Mouse (Mus musculus) kidney, adult 8-10 months (tissue): ENCODE results near the gene Blnk.

ENCODE experiments used
- DNase-seq, 2 experiments: peaks; one replicate each; pipeline ENCODE4 v3.0.0; 2022

The Blnk gene

DNA sequence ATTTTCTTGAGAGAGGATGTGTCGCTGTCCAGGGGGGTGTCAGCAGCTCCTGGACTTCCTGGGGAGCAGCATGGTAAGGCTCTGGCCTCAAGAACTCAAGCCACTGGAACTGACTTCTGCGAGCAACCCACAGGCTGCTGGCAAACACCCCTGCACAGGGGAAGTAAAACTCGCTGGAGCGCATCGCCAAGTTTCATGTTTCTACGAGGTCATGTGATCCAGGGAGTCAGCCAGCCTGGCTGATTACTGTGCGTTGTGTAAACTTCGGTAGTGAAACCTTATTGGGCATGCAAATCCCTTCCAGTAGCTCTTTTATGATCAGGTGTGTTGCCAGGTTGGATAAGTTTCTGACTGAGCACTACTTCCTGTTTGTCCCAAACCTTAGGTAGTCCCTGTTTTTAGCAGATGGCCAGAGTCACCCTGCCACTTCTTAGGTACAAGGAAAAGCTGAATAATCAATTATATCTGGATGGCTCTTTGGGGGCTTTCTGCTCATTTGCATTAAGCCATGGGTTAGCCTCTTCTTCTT is at the start of gene Blnk:
Gene Blnk, minus strand, starts transcription at position 479 of the 529 bp plus-strand sequence.
- DNase-seq, result peak; percentile 88 to 92

DNA sequence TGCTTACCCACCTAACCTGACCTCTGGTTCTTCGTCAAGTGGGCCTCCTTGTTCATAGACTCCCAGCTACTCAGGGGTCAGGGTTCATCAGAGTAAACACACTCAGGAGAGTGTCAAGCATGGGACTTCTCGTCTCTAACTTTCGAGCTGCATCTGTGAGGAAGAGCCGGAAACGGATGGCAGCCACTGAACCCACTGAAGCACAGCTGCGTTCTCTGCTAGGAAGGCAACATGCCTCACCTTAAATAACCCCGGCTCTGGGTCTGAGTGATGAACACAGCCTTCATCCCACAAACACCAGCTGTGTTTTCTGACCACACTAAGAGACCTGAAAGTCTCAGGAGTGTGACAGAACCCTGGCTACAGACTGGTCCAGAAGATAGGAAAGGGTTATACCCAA is 44.8 kb upstream of the Blnk start:
- no peak for DNase-seq

DNA sequence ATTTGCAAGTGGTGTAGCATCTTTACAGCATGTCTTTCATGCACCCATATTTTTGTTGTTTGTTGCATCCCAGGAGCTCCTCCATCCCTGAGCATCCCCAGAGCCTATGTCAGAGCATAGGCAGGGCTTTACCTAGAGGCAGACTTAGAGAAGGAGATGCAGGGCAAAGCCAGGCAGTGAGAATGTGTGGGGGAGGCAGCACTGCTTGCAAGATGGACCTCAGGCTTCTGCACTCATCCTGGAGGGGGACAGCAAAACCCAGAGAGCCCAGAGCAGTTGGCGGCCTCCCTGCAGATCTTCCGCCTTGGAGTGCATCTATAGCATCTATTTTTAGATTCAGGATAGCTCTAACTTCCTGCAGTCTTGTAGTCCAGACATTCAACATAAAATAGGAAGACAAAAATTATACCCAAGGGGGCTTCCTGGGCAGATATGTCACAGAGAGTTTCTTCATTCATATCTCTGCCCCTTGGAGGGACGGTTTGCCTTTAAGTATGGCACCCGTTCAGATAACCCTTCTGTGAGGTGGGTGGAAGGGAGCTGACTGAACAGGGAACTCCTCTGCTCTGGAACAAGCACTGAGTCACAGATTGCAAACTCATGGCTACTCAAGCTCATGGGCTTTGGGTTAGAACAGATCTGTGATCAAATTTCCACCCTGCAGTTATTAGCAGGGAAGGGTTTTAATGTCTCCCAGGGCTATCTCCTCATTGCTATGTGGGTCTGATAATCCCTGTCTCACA is 41.6 kb upstream of the Blnk start:
- no peak for DNase-seq

DNA sequence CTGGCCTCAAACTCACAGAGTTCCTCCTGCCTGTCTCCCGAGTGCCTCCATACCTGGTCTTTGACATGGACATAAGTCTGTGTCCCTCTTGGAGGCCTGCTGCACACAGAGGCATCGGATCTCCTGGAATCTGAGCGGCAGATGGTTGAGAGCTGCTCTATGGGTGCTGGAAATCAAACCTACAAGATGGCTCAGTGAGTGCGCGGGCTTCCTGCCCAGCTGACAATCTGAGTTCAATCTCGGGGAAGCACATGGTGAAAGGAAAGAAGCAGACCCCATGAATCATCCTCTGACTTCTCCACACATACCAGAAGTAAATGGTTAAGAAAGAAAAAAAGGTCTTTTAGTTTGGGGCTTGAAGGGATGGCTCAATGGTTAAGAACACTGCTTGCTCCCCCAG is 37.5 kb upstream of the Blnk start:
- DNase-seq, result no peak

DNA sequence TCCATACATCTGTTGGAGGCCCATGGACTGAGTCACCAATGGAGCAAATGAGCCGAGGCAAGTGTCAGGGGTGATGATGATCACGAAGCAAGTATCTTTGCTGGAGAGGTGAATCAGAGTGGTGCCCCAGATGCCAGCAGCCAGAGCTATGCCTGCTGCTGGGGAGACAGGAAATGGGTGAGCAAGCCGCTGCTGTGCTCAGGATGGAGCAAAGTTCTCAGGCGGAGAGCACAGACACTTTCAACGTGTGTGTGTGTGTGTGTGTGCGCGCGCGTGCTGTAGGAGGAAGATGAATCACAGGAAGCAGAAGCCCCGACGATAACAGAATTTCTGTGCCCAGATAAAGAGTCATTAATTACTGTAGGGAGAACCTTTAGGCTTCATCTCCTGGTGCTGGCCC is 36.7 kb upstream of the Blnk start:
- DNase-seq, result no peak

DNA sequence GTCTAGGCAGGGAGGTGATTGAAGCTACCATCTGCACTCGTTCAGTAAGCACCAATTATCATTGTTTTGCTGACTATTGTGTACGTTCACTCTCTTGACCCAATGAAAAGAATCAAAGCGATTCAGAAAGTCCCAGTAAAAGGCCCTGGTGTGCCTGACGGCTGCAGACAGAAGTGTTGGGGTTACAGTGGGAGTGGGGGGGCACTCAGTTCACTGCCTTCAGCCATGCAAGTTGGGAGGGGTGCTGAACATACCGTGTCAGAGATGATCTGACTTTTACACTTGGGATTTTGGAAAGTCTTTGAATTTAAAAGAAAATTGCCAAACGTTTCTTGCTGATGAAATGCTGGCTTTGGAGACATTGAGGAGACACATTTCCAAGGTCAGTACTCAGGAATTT is 35.8 kb upstream of the Blnk start:
- no peak for DNase-seq

DNA sequence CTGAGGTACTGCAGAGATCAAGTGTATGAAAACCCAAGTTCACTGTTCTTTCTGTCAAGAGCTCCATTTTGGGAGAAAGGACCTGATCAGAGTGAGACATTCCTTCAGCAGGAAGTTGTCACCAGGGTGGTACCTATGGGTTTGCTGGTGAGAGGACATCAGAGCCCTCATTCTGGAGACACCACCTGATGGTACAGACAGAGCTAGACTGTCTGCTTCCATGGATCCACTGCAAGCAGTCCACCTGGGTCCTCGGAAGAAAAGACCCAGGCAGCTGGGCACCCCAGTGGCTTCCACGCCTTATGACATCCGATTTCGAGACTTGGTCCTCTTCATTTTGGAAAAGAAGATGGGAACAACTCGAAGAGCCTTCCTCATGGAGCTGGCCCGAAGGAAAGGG is 34.9 kb upstream of the Blnk start, which contains the start of gene Dntt:
Gene Dntt, plus strand, starts transcription at position 57 of the 400 bp plus-strand sequence.
- DNase-seq, result no peak

DNA sequence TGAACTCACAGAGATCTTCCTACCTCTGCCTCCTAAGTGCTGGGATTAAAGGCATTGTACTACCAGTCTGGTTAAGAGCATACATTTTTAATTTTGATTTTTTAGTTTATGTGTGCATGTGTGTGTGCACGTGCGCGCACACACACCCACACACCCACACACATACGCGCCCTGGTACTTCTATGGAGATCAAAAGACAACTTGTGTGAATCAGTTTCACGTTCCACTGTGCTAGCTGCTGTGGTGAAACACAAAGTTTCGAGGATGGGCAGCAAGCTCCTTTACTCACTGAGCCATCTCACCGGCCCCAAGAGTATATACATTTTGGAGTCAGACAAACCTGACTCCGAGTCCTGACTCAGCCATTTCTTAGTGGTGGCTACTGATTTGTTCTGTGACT is 33.3 kb upstream of the Blnk start:
- DNase-seq, result no peak

DNA sequence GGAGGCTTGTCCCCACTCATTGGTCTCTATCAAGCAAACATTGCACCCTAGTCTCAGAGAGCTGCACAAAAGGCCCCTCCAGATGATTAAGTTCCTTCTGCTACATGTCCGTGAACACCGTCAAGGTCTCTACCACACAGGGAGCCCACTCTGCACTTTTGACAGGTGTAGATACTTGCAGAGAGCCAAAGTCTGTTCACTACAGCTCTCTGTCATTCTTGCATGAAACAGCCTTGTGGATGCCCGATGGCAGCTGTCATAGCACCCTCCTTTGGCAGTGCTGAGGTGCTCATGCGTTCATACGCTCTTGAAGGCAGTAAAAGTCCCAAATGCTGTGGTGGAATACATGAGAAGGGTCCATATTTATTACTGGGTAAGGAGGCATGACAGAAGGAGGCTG is 32.7 kb upstream of the Blnk start:
- no peak for DNase-seq

DNA sequence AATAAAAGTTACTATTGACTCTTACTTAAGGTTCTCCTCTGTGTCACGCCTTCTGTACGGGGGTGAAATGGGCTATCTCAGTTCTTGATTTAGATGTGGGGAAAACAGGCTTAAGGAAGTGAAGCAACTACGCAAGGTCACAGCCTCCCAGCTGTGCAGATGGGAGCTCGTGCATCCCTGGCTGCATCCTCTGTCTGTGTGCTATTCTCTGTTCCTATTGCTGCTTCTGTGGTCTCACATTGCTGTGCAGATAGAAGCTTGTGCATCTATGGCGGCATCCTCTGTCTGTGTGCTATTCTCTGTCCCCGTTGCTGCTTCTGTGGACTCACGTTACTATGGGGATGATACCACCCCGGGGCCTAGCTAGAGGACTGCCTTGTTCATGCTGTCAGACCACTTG is 32.2 kb upstream of the Blnk start:
- DNase-seq, result no peak

DNA sequence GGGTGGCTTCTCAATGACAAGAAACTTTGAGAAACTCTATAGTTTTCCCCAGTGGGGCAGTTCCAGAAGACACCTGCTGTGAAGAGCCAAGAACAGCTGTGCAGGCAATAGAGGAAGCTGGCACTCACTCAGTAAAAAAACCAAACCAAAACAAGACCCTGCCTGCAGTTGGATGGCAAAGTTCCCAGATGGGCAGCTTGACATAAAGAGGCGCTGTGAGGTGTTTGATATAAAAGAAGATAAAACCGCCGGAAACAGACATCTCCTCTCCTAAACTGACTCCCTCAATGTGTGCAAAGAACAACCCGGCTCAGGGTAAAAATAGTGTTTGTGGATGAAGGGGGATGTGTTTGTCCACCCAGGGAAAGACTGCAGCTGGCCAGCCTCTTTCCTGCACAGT is 27.9 kb upstream of the Blnk start:
- no peak for DNase-seq

DNA sequence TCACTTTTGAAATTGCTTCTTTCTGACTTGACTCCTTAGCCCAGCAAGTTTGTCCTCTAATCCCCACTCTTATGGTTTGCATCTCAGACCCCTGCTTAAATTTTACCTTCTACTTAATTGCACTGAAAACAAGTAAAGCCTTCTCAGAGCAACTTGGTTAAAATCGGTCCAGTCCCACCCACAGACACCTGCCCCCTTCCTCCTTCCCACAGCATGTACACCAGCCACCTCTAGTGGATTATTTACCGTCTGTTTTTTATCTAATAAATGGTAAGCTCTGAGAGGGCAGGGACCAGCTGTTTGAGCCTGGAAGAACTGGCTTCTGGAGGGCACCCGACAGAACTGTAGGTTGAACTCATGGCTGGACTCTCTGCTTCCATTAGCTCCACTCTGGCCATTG is 26.2 kb upstream of the Blnk start:
- DNase-seq, result no peak

DNA sequence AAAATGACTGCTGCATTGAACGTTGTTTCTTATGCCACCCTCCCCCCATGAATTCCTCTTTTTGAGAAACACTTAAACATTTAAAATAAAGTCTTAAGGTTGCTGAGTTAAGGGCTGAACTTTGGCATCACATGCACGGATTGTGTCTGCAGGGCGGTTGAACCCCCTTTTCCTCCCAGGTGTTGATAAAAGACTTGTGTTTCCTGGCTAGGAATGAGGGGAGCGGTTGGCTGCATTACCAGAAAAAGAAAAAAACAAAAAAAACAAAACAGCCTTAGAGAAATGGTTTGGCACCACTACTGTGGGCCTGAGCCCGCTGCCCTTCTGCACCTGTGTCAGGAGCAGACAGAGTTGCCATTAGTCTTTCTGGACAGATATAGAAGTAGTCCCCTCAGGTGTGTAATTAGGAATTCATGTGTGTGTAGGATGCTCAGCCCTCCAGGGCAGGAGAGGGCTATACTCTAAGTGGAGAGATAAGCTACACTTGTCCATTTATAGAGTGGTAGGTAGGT is 24.9 kb upstream of the Blnk start:
- no peak for DNase-seq

DNA sequence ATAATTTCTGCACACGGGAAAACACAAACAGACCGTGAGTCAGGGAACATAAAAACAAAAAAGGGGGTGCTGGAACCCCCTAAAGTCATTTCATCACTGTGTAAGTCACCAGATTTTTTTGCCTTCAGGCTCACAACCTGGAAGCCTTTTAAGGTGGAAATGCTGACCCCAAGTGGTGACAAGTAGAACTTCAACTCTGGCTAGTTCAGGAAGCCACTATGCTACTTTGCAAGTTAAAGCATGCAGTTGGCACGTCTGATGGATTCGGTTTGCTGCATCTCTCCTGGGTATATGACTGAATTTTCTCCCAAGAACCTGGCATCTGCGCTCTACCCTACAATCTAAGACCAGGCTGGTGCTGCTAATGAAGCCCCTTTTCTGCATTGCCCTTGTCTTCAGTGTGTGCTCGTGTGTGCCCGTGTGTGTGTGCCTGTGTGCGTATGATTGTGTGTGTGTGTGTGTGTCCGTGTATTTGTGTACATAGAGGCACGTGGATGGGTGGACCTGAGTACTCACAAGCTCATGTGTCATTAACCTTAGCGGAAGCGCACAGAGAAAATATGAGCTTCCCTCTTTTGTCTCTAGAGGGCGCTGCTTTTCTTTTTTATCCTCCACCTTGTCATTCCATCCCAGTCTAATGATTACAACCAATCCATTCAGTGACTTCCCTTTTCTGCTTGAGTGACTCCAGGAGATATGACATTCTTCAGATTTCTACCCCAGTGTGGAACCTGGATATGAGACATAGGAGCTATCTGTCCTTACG is 21.8 kb upstream of the Blnk start:
- peak in 1 of 2 experiments; percentile 42 for DNase-seq

DNA sequence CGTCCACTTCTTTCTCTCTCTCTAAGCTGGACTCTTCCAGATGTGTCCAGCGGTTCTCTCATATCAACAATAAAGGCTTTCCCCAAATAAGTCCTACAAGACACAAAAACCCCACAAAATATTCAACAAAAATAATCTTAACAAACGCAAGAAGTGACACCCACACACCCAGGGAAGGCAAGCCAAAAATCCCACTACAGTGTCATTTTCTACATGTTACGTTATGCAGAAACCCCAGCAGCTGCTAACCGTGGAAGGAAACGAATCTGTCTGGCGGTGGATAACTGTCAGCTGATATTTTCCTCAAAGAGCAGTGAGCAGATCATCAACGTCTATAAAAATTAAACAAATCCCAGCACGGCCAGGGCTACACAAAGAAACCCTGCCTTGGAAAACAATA is 19.7 kb upstream of the Blnk start:
- no peak for DNase-seq

DNA sequence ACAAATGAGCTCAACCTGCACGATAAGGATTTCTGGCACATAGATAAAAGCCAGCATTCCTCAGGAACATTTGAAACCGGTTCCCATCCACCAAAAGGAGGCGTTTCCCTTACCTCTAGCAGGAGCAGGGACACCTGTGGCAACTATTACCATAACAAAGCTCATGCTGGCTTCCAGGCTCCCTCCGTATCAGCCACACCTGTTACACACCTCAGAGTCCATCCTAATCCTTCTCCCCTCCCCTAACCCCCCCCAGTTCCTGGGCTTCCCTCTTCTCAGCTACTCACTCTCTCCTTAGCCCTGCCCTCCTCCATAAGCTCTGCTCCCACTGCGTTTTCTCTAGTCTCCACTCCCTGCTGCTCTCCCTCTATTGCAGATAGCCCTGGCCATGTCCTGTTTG is 19.3 kb upstream of the Blnk start:
- DNase-seq, result no peak

DNA sequence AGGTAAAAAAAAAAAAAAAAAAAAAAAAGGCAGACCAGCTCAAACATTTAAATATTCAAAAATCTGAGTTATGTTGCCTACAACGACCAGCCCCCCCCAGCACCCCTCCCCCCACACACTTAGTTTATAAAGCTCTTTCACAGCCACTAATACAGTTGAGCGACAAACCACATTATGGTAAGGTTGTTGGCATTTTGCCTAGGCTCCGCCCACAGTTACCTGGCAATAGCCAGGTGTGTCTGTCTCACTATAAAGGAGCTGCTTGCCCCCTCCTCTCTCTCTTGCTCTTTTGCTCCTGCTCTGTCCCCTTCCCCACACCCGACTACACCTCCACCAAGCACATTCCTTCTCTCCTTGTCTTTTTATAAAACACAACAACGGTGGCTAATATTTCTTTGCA is 17.3 kb upstream of the Blnk start:
- no peak for DNase-seq

DNA sequence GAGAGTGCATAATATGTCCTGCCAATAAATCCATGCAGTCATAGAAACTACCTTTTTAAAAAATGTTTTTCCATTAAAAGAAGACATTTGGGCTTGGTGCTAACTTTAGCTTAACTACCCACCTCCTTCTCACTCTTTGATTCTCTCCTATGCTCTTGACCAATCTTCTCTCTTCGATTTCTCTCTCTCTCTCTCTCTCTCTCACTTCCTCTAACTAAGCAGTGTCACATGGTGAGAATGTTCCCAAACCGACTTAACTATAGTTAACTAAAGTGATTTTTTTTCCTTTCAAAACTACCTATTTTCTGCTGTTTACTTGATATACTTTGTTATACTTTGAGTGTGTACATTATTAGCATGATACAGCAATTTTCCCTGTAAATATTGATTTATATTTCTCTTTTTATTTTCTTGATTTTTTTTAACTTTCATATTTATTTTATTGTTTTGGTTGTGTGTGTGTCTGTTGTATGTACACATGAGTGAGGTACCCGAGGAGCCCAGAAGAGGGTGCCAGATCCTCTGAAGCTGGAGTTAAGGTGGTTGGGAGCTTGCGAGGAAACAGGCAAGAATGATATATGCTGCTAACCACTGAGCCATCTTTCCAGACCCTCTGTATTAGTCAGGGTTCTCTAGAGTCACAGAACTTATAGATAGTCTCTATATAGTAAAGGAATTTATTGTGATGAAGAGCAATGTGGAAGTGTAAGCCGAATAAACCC is 14.5 kb upstream of the Blnk start:
- no peak for DNase-seq

DNA sequence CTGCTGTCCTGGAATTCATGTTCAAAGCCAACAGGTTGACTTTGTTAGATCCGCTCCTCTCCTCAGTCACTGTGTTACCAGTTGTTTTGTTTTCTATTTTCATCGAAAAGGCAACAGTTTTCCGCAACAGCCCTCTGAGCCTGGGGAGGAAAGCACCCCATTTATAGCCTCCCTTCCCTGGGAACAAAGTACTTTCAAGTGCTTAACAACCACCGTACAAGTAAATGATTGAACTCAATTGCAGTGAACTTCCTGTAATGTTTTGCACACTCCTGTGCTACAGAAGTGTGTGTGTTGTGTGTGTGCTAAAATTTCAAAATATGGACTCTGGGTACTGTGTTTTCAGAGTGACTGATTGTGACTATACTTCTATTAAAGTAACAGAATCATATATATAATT is 13.4 kb upstream of the Blnk start:
- DNase-seq, result no peak

DNA sequence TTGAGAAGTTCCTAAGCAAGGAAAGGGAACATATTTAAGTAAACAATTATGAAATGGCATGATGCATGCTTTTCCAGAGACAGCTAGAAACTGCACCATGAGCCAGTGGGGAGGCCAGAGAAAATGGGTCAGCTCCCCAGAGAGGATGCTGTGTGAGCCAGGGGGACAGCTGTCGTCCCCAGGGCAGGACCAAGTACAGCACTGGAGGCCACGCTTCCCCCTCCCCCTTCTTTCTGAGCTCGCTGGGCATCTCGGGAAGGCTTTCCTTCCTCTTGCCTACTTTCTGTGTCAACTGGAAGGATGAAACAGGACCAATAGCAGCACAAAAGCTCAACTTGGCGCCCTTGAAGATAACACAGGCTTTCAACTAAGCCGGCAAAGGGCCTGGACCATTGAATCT is 13.0 kb upstream of the Blnk start:
- no peak for DNase-seq

DNA sequence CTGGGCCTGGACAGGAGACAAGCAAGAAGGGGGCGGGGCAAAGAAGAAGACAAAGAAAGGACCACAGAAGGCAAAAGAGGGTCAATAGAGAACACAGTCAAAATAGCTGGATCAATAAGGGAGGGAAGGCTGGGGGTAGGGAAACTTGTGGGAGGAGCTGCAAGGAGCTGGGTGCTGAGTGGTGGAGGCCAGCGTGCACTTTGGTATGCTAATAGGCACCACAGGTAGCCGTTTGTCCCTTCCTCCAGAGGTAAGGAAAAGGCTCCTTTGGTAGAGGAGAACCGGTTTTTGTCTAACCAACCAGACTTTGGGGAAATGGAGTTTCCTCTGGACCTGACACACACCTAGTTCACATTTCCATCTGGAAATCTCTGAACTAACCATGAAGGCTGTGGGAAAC is 12.3 kb upstream of the Blnk start:
- DNase-seq, result no peak

DNA sequence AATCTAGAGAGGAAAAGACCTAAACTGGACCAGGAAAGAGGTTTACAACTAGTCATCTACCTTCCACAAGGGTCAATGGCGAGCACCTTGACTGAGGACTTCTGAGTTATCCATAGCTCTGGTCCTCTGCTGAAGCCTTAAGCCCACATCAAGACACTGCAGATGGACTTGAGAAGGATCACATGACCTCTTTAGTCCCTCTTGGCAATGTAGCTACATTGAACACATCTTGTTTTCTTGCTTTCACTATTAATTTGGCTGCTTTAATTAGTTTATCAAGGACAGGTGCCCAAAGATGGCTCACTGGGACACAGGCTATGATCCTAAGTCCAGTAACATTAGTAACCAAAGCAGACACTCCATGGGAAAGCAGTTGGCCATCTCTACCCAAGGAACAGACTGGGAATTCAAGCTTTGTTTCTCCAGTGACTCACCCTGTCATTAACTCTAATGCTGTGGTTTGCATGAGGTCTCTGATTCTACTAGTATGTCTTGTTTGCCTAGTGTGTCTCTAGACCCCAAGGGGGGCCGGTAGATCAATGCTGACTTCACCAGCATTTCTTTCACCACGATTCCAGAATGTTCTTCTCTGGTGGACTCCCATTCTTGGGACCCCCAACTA is 9.5 kb upstream of the Blnk start:
- DNase-seq, result no peak

DNA sequence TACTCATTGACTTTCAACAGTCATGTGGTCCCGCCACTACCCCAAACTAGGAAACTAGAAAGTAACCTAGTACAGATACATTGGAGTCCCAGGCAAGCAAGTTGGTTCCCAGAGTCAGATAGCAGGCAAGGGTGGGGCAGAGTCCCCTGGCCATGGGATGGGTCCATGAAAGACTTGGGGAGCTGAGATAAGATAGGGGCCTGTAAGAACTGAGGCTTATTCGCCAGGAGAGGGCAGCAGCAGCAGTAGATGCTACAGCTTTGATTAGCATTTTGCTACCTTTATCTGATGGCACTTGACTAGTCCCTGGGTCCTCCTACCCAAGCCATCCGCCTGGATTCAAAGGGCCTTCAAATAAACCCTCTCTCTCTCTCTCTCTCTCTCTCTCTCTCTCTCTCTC is 5.2 kb upstream of the Blnk start:
- no peak for DNase-seq
